Mouse (Mus musculus): ENCODE data around the gene Syt9. TPM values are rescaled to one million over a fixed set of nuclear protein-coding genes. Genes with fewer than 3 reads are reported as not detected.

The Syt9 gene
- polyA plus RNA-seq, 1 experiment from 2014 or later, result 0.04 TPM

Other genes with a start within 250 kb of the Syt9 start
- gene Olfr715, start 239.6 kb upstream of the Syt9 start, polyA plus RNA-seq (2015; fragmentation: Nextera tagmentation; extraction: Ambion mirVana), result not detected in 2 replicates
- not detected in 2 replicates for gene Olfr716, start 232.4 kb upstream of the Syt9 start, polyA plus RNA-seq (2015; fragmentation: Nextera tagmentation; extraction: Ambion mirVana)
- 0.09 TPM in 1 of 2 replicates, not detected in the other for gene Nlrp14, start 203.7 kb upstream of the Syt9 start, polyA plus RNA-seq (2015; fragmentation: Nextera tagmentation; extraction: Ambion mirVana)
- gene Rbmxl2, start 161.3 kb upstream of the Syt9 start, polyA plus RNA-seq (2015; fragmentation: Nextera tagmentation; extraction: Ambion mirVana), result not detected in 2 replicates
- 12.7 and 14.3 TPM in 2 replicates for gene Olfml1, start 196.7 kb downstream of the Syt9 start, polyA plus RNA-seq (2015; fragmentation: Nextera tagmentation; extraction: Ambion mirVana)
- gene Ppfibp2, start 224.5 kb downstream of the Syt9 start, polyA plus RNA-seq (2015; fragmentation: Nextera tagmentation; extraction: Ambion mirVana), result 2.4 and 3.0 TPM in 2 replicates

All from thymus, postnatal 0 days (tissue).